Mouse (Mus musculus): ENCODE measurements around the gene Ssr1. TPM values are rescaled to one million over a fixed set of nuclear protein-coding genes. Genes with fewer than 3 reads are reported as not detected.

Ssr1 gene
- polyA plus RNA-seq, 1 experiment from 2014 or later = 117 TPM

DNA sequence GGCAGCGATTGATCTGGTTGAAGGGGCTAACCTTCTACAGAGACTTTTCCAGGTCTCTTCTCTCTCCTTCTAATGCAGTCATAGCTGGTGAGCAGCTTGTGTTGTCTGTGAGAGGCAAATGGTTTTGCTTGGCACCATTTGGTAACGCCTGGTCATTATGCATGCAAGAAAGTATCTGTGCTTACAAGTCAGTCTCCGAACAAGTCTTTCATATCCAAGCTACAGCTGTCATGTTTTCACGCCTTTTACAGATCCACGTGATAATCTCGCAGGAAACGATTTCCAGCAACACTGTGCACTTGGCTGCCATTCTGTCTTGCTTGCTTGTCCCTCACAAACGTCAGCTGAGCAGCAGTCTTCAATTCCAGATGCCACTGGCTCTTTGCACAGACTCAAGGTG is 24.0 kb downstream of the Ssr1 start:
- Histone ChIP-seq H3K4me1 (peaks cover 31% of the 10 kb centered on the region), H3K27me3 (ENCODE audit: poor library complexity, severe bottlenecking) (peaks cover 4% of the 10 kb centered on the region), H3K4me3 (no peak overlapping the region), H3K27ac (no peak overlapping the region), H3K36me3 (replicated peaks) (peaks cover 2% of the 10 kb centered on the region), H3K9me3 (no peaks in the 10 kb centered on the region)
- WGBS = 86% methylated on average over 8 of the region's 8 CpGs
- no peak for DNase-seq (ENCODE audit: extremely low spot score, low spot score)

DNA sequence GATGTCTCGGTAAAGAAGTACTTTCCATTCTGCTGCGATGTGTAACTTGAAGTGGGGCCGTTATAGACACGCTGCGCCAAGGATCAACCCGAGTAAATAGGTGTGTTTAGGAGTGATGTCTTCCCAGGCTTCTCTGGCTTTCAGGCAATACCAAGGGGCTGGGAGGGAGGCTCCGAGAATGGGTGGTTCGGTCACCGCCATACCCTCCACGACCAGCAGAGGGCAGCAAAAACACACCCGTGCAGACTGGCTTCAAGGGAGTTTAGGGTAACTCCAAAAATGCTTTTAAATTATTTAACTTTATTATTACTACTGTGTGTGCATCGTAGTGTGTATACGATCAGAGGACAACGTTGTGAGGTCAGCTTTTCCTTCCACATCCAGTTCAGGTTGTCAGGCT is 24.7 kb downstream of the Ssr1 start:
- Histone ChIP-seq H3K27me3 (ENCODE audit: poor library complexity, severe bottlenecking) (peaks cover 11% of the 10 kb centered on the region), H3K4me3 (no peak overlapping the region), H3K4me1 (peaks cover 37% of the 10 kb centered on the region), H3K9me3 (no peaks in the 10 kb centered on the region), H3K27ac (no peak overlapping the region), H3K36me3 (replicated peaks) (no peaks in the 10 kb centered on the region)
- DNase-seq (ENCODE audit: extremely low spot score, low spot score) = peak; percentile 81
- 13% methylated on average over 14 of the region's 14 CpGs for WGBS

DNA sequence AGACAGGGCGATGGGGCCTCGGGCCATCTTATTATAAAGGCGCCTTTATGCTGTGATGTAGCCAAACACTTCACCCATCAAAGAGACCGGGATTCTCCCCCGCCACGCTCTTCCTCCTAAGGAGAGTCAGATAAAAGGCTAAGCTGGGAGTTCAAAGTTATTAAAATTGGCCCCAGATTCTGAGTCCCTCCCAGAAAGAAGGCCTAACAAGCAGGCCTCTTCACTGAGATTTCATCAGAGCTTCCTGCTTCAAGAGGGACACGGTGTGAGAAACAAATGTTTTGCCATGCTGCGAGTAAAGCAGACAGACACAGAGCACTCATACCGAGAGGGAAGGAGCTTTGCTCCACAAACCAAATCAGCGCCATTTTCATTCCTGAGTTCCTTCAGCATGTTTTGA is 26.5 kb downstream of the Ssr1 start:
- DNase-seq (ENCODE audit: extremely low spot score, low spot score) = no peak
- H3K4me1 ChIP-seq = peaks cover 49% of the 10 kb centered on the region

DNA sequence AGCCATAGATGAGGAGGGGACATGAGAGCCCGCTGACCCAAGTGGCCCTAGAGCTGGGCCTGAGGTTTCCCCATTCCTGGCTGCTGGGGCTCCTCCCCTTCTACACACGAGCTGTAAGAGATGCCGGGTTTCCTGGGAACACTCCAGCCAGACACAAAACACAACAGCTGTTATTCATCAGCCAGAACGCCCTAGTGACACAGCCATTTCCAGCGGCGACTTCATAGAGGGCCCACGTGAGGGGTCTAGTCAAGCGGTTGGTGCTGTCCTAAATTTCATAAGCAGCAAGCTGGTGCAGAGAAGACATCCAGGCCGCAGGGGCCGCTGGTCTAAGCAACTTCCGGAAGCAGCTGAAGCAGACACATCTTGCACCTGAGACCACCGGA is 27.0 kb downstream of the Ssr1 start:
- peaks cover 49% of the 10 kb centered on the region for H3K4me1 ChIP-seq
- H3K36me3 ChIP-seq (replicated peaks) = no peaks in the 10 kb centered on the region
- peaks cover 17% of the 10 kb centered on the region for H3K27me3 ChIP-seq (ENCODE audit: poor library complexity, severe bottlenecking)
- no peak for DNase-seq (ENCODE audit: extremely low spot score, low spot score)
- no peak overlapping the region for H3K4me3 ChIP-seq
- WGBS = 56% methylated on average over 12 of the region's 12 CpGs
- H3K9me3 ChIP-seq = no peaks in the 10 kb centered on the region
- H3K27ac ChIP-seq = peak overlapping the region; percentile 72

More for the DNA sequence above, 26.5 kb downstream of the Ssr1 start:
- Histone ChIP-seq H3K27me3 (ENCODE audit: poor library complexity, severe bottlenecking) (peaks cover 17% of the 10 kb centered on the region), H3K36me3 (replicated peaks) (no peaks in the 10 kb centered on the region), H3K9me3 (no peaks in the 10 kb centered on the region), H3K27ac (peak overlapping the region; percentile 72), H3K4me3 (no peak overlapping the region)
- WGBS = 56% methylated on average over 10 of the region's 10 CpGs

DNA sequence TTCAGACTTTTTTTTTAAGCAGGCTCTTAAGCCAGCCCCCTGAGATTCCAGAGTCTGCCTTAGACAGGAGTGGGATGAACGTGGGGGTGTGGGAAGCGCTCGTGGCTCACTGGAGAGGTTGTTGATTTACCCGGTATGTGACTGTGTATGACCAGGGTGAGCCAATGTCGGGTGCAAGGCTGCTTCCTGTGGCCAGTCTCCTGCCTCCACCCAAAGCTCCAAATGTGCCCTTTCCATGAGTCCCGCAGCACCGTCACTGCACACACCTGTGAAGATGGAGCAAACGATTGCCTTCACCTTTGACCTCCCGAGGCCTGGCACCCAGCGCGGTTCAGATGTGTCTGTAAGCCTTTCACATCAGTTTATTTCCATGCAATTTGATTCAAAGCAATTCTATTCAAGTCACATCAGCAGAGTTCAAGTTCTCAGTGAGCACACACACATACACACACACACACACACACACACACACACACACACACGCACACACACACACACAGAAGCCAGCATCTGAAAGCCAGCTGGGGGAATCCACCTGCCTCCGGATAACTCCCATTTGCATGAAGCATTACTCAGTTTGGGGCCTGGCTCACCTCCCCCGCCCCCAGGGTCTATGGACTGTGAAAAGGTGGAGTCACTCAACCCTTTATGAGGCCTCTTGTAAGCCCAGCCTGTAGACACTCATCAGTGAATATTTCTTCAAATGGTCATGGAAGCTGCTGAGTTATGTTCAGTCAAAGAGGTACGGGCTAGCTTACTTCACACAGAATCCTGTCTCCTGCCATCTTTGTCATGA is 27.6 kb downstream of the Ssr1 start:
- peaks cover 17% of the 10 kb centered on the region for H3K27me3 ChIP-seq (ENCODE audit: poor library complexity, severe bottlenecking)
- no peaks in the 10 kb centered on the region for H3K36me3 ChIP-seq (replicated peaks)
- DNase-seq (ENCODE audit: extremely low spot score, low spot score) = no peak
- WGBS = 88% methylated on average over 15 of the region's 15 CpGs
- no peaks in the 10 kb centered on the region for H3K9me3 ChIP-seq
- H3K4me1 ChIP-seq = peaks cover 49% of the 10 kb centered on the region
- H3K27ac ChIP-seq = no peak overlapping the region
- no peak overlapping the region for H3K4me3 ChIP-seq

DNA sequence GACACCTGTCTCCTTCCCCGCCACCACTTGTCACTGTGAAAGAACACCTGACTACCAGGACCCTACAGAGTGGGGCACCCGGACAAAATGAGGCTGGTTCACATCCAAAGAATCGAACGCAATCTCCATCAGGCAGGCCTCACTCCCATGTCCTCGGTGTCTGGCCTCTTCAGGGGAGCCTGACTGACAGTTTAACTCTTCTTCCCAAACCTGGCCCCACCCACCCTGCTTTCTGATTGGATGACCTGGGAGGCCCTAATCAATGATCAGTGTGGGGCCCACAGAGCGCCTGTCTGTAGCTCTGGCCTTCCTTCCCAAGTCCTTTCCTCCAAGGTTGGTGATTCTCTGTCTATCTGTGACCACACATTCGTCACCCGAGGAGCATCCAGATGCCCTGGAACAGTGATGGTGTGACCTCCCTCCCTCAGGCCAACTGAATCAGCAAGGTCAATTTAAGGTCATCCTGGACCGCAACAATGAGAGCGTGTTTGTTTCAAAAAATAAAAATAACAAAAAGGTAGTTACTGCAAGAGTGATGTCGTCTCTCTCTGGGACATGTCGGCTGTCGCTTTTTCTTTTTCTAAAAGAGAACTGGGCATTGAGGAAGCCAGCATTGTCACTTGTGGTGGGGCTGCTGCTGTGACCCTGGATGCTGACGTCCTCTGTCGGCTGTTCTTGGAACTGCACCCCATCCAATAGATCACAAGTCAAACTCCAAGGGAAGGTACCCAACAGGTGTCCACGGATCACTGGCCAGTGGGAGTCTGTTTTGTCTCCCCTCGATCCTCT is 28.7 kb downstream of the Ssr1 start:
- Histone ChIP-seq H3K4me1 (peaks cover 49% of the 10 kb centered on the region), H3K9me3 (no peaks in the 10 kb centered on the region), H3K27ac (0 out of 2 replicates have a peak overlapping the region, but pooled peaks have one; percentile 15), H3K27me3 (ENCODE audit: poor library complexity, severe bottlenecking) (peaks cover 17% of the 10 kb centered on the region), H3K4me3 (peak overlapping the region; percentile 3; the same call in 1 of the 2 replicates), H3K36me3 (replicated peaks) (no peaks in the 10 kb centered on the region)
- peak; percentile 31 for DNase-seq (ENCODE audit: extremely low spot score, low spot score)
- 24% methylated on average over 17 of the region's 17 CpGs for WGBS

DNA sequence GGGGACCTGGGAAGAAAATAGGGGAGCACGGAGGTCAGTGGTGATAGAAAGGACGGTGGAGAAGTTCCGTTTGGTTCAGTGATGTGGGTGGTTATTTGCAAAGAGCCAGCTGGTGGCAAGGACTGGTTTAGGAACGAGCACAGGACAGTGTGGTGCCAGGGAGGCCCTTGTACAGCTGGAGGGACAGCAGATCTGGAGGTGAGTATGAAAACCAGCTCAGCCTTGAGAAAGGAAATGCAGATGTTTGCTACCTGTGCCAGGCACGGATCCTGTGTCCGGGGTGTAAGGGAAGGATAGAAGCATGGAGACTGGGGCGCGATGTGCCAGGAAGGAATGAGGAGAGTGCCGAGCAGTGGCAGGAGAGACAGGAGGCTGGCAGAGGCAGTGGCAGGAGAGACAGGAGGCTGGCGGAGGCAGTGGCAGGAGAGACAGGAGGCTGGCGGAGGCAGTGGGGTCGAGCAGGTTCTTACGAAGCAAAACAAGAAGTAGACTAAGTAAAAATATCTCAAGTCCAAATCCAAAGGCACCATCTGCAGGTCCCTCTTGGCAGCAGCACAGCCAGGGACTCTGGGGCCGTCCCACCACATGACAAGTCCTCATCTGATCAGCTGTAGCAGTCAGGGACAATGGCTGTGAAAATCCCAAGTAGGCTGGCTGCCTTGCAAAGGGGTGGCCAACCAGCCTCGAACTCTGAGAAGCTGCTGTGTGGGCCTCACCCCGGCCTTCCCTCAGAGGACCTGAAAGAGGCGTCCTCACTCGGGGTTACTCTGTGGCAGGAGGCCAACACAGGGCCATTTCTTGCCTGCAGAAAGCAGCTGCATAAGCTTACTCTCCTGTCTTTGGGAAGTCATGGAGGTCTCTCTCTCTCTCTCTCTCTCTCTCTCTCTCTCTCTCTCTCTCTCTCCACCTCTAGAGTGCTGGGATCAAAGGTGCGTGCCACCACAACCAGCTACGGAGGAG is 29.6 kb downstream of the Ssr1 start:
- Histone ChIP-seq H3K27me3 (ENCODE audit: poor library complexity, severe bottlenecking) (peaks cover 17% of the 10 kb centered on the region), H3K27ac (peak overlapping the region; percentile 81), H3K4me1 (peaks cover 49% of the 10 kb centered on the region), H3K36me3 (replicated peaks) (no peaks in the 10 kb centered on the region), H3K4me3 (peak overlapping the region; percentile 52), H3K9me3 (no peaks in the 10 kb centered on the region)
- 36% methylated on average over 20 of the region's 20 CpGs for WGBS
- DNase-seq (ENCODE audit: extremely low spot score, low spot score) = no peak

DNA sequence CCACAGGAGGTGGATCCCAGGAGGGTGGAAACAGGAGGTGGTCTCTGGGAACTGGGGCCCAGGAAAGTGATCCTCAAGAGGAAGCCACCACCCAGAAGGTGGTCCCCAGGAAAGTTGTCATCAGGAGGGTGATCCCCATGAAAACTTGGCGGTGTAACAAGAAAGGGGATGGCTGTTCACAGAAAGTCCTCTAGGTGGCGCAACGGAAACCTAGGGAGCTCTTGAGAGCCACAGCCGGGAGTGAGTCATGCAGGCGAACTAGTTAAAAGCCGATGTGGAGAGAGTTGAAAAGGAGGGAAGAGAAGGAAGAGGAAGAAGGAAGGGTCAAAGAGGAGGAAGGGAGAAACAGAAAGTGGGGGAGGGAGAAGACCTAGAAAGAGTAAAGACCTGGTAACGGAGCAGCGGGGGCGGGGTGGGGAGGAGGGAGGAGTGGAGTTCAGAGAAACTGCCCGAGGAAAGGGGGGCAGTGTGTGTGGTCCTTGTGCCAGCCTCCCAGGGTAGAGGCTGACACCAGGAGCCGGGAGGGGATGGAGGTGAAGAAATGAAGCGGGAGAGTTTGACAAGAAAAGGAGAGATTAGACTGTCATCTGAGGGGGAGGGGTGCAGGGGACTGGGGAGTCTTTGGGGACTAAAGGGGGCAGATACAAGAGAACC is 30.5 kb downstream of the Ssr1 start:
- DNase-seq (ENCODE audit: extremely low spot score, low spot score) = peak; percentile 81
- 1% methylated on average over 12 of the region's 12 CpGs for WGBS
- H3K9me3 ChIP-seq = no peaks in the 10 kb centered on the region; the same call in 1 of the 2 replicates
- peaks cover 49% of the 10 kb centered on the region for H3K4me1 ChIP-seq
- peak overlapping the region; percentile 52 for H3K4me3 ChIP-seq
- no peaks in the 10 kb centered on the region for H3K36me3 ChIP-seq (replicated peaks)
- peak overlapping the region; percentile 81 for H3K27ac ChIP-seq
- peaks cover 17% of the 10 kb centered on the region for H3K27me3 ChIP-seq (ENCODE audit: poor library complexity, severe bottlenecking)

DNA sequence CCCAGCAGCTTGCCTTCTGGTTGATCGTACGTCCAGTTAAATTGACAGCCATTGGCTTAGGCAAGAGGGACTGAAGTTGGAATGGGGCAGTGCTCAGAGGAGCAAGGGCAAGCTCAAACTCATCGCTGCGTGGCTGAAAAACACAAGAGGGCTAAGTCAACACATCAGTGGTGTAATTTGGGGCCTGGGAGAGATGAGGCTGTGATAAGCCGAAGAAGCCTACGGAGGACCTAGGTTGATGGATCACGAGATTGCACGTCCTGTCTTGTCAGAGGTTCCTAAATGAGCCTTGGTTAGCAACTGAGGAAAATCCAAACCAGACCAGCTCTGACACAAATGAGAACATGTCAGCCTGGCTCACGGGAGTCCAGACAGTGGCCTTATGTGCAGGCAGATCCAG is 31.5 kb downstream of the Ssr1 start:
- Histone ChIP-seq H3K27ac (no peak overlapping the region), H3K36me3 (replicated peaks) (no peaks in the 10 kb centered on the region), H3K9me3 (no peaks in the 10 kb centered on the region; the same call in 1 of the 2 replicates), H3K27me3 (ENCODE audit: poor library complexity, severe bottlenecking) (peaks cover 17% of the 10 kb centered on the region), H3K4me3 (no peak overlapping the region), H3K4me1 (peaks cover 44% of the 10 kb centered on the region)
- 90% methylated on average over 9 of the region's 9 CpGs for WGBS
- no peak for DNase-seq (ENCODE audit: extremely low spot score, low spot score)

DNA sequence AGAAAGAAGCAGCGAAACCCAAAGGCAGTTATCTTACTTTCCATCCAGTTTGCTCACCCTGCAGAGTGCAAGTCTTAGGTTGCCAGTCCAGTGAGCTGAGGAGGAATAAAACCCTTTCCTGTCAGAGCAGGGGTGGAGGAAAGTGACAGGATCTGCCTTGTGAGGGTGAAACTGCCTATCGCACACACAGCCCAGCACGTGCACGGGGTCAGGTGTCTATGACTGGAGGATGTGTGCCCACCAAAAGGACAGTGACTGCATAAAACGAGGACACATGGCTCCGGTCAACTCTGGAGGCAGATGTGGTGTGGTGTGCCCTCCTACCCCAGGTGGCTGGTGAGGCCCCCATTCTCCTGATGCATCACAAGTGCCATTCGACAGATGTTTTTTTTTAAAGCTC is 34.1 kb downstream of the Ssr1 start:
- DNase-seq (ENCODE audit: extremely low spot score, low spot score) = no peak
- Histone ChIP-seq H3K4me3 (no peak overlapping the region), H3K27me3 (ENCODE audit: poor library complexity, severe bottlenecking) (peaks cover 12% of the 10 kb centered on the region), H3K27ac (no peak overlapping the region), H3K9me3 (no peaks in the 10 kb centered on the region; the same call in 1 of the 2 replicates), H3K4me1 (peaks cover 18% of the 10 kb centered on the region), H3K36me3 (replicated peaks) (no peaks in the 10 kb centered on the region)
- 90% methylated on average over 7 of the region's 7 CpGs for WGBS

DNA sequence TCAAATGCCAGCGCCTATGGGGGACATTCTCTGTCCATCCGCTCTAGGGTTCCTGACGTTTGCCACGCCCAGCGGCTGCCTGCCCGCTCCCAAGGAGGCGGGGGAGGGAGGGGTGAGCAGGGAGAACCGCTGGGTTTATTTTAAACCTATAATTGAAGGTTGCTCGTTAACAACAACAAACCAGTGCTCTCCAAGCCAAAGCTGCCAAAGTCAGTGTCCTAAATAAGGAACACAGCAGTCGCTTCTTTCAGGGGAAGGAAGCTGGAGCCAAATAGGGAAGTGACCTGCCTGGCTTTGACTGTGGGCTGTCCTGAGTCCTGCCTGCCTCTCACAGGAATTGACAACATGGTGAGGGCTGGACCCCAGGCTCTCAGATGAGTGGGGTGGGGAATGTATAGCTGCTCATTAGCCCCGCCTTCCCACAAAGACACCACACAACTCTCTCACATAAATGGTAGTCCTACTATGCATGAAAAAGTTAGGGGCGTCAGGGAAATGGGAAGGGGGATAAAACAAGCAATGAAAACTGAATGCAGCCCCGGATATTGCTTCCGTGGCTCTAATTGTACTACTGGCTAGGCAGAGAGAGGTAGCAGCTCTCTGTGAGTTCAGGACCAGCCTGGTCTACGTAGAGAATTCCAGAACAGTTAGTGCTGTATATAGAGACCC is 34.6 kb downstream of the Ssr1 start:
- no peak overlapping the region for H3K27ac ChIP-seq
- peaks cover 7% of the 10 kb centered on the region for H3K27me3 ChIP-seq (ENCODE audit: poor library complexity, severe bottlenecking)
- no peak for DNase-seq (ENCODE audit: extremely low spot score, low spot score)
- WGBS = 81% methylated on average over 15 of the region's 15 CpGs
- no peaks in the 10 kb centered on the region for H3K36me3 ChIP-seq (replicated peaks)
- H3K4me3 ChIP-seq = no peak overlapping the region
- H3K4me1 ChIP-seq = peaks cover 13% of the 10 kb centered on the region
- H3K9me3 ChIP-seq = no peaks in the 10 kb centered on the region; the same call in 1 of the 2 replicates

Measured in forebrain, embryonic 10.5 days (tissue).